In genomic region chr5:33442927-33443710, GRCm38 (mm10) we compare ENCODE assay signal across 10 mouse cellular contexts. TPM values are rescaled to one million over a fixed set of nuclear protein-coding genes. Genes with fewer than 3 reads are reported as not detected.
A peak's percentile ranks its signal among the peaks of the same experiment; 100 is the strongest.
DNase-seq lines count a peak whose midpoint lies in the region; ATAC-seq and TF ChIP-seq lines count a peak whose summit lies in the region.
"Had no signal": no experiment of that assay in that cellular context is flagged by ENCODE, and none has a peak within 500 bp of the region (broad histone marks: within the 10 kb centered on the region; RNA-seq: fewer than 3 reads in every experiment).

No protein-coding gene starts in this region.

- WGBS in bone marrow, adult 2 months: under 1% methylated on average over 56 of the region's 56 CpGs
- 7% methylated on average over 50 of the region's 56 CpGs for WGBS in embryonic facial prominence, embryonic 14.5 days
- WGBS in spleen, adult 2 months: 2% methylated on average over 56 of the region's 56 CpGs

- H3K27ac ChIP-seq in bone marrow, adult 2 months (ENCODE audit: control insufficient read depth, insufficient read depth, low read depth, low read length, poor library complexity): peak overlapping the region; percentile 29; the same call in 1 of the 2 replicates
- no peak overlapping the region for H3K27ac ChIP-seq in embryonic facial prominence, embryonic 14.5 days (replicated peaks; ENCODE audit: low read depth, low read length)
- no peak overlapping the region for H3K27ac ChIP-seq in left cerebral cortex, adult 2 months
- H3K27ac ChIP-seq in spleen, adult 2 months (ENCODE audit: insufficient read depth, low read length): no peak overlapping the region

- TF ChIP-seq CTCF in bone marrow, adult 2 months (IDR thresholded peaks at IDR 0.05; ENCODE audit: control insufficient read depth, insufficient read depth, low read length): peak; percentile 75
- TF ChIP-seq CTCF in left cerebral cortex, adult 2 months (IDR thresholded peaks at IDR 0.05): peak; percentile 90
- TF ChIP-seq CTCF in spleen, adult 2 months (IDR thresholded peaks at IDR 0.05; ENCODE audit: extremely low read depth, insufficient read depth, insufficient read length, insufficient replicate concordance): peak; percentile 81

- peak overlapping the region; percentile 57 for H3K4me2 ChIP-seq in embryonic facial prominence, embryonic 14.5 days (ENCODE audit: low read depth, low read length)

- intact Hi-C loops in heart, postnatal 14 days (cut with DNase I): loop anchor here (1.0 to 5.0 kb wide), 2 partner anchors 50 to 54 kb away; no protein-coding TSS in a partner anchor
- intact Hi-C loops in left cerebral cortex, adult 2 months (cut with DNase I): loop anchor here (5.0 kb wide), 1 partner anchor 51 kb away; no protein-coding TSS in a partner anchor

- H3K4me3 ChIP-seq in bone marrow, adult 2 months (replicated peaks; ENCODE audit: control insufficient read depth, low read depth, low read length): peak overlapping the region; percentile 57
- H3K4me3 ChIP-seq in embryonic facial prominence, embryonic 14.5 days (ENCODE audit: low read depth, low read length): peak overlapping the region; percentile 29
- peak overlapping the region; percentile 49 for H3K4me3 ChIP-seq in left cerebral cortex, adult 2 months
- H3K4me3 ChIP-seq in spleen, adult 2 months (ENCODE audit: extremely low read depth, insufficient read depth, insufficient read length): peak overlapping the region; percentile 12; the same call in 1 of the 2 replicates

- no peaks in the 10 kb centered on the region for H3K9me3 ChIP-seq in embryonic facial prominence, embryonic 14.5 days (ENCODE audit: control insufficient read depth, low read length)

- peak overlapping the region; percentile 40 for H3K9ac ChIP-seq in embryonic facial prominence, embryonic 14.5 days (ENCODE audit: low read depth, low read length)

- peak; percentile 67; the same call in 1 of the 2 replicates for ATAC-seq in cerebellum, adult (ENCODE audit: insufficient number of reproducible peaks, low FRiP score, low TSS enrichment)
- ATAC-seq in embryonic facial prominence, embryonic 14.5 days (ENCODE audit: low read depth): no peak
- peak; percentile 74 for ATAC-seq in megakaryocyte progenitor cell, adult 5-6 weeks (replicated peaks; ENCODE audit: poor library complexity)
- ATAC-seq: Patski had no signal

- no peaks in the 10 kb centered on the region for H3K36me3 ChIP-seq in embryonic facial prominence, embryonic 14.5 days (ENCODE audit: control insufficient read depth, insufficient read depth, low read length)
- no peaks in the 10 kb centered on the region for H3K36me3 ChIP-seq in spleen, adult 2 months (ENCODE audit: control insufficient read depth, insufficient read depth, low read length)

- H3K27me3 ChIP-seq in embryonic facial prominence, embryonic 14.5 days (replicated peaks; ENCODE audit: control insufficient read depth, insufficient read depth, low read length): peaks cover 45% of the 10 kb centered on the region
- H3K27me3 ChIP-seq in spleen, adult 2 months (ENCODE audit: control insufficient read depth, insufficient read depth, low read length): peaks cover 3% of the 10 kb centered on the region

- H3K4me1 ChIP-seq in bone marrow, adult 2 months (ENCODE audit: control insufficient read depth, insufficient read depth, low read length): peaks cover 2% of the 10 kb centered on the region; the same call in 1 of the 2 replicates
- H3K4me1 ChIP-seq in embryonic facial prominence, embryonic 14.5 days (ENCODE audit: control insufficient read depth, insufficient read depth, low read length): 0 out of 2 replicates have a peak, but pooled peaks cover 2% of the 10 kb centered on the region
- H3K4me1 ChIP-seq in spleen, adult 2 months (ENCODE audit: control insufficient read depth, insufficient read depth, insufficient read length): peaks cover 3% of the 10 kb centered on the region; the same call in 1 of the 2 replicates

- no peak for DNase-seq in cerebellum, adult 11-12 months
- DNase-seq in embryonic facial prominence, embryonic 14.5 days (ENCODE audit: low spot score): no peak
- DNase-seq in heart, postnatal 14 days: peak; percentile 50 to 68
- peak; percentile 33 to 45 for DNase-seq in left cerebral cortex, adult 2 months (ENCODE audit: extremely low spot score in 1 of 2, low spot score in 2 of 2)
- peak in 1 of 2 experiments; percentile 39 for DNase-seq in spleen, adult 2 months (ENCODE audit: low read depth in 1 of 2, low spot score in 2 of 2)

- TF ChIP-seq POLR2A in bone marrow, adult 2 months (IDR thresholded peaks at IDR 0.05; ENCODE audit: borderline replicate concordance, control insufficient read depth, low read depth, low read length): no peak
- TF ChIP-seq POLR2A in spleen, adult 2 months (IDR thresholded peaks at IDR 0.05; ENCODE audit: low read depth, low read length): no peak

RNA-seq across cellular contexts. Expression of gene Nkx1-1, which starts 9.3 kb away (rescaled TPM):
- not detected in 2 replicates for polyA plus RNA-seq in bone marrow, adult 2 months (2011; ENCODE audit: insufficient read depth, insufficient read length, low replicate concordance, missing spikeins)
- polyA plus RNA-seq in embryonic facial prominence, embryonic 14.5 days (2014; fragmentation: Nextera tagmentation; extraction: Ambion mirVana): not detected in 2 replicates
- not detected for total RNA-seq in heart, postnatal 14 days (2021)
- total RNA-seq in left cerebral cortex, adult 2 months (2021): not detected
- not detected in 2 replicates for total RNA-seq in megakaryocyte progenitor cell, adult 5-6 weeks (2015)
- not detected in 2 replicates for total RNA-seq in megakaryocyte progenitor cell, adult 5-6 weeks (2017)
- not detected in 2 replicates for polyA plus RNA-seq in spleen, adult 2 months (2012; rRNA removed)
- total RNA-seq: layer of hippocampus, postnatal 36 days had no signal
- polyA plus RNA-seq: Patski had no signal

Comparison
In these comparisons a context has a peak if more than half of its experiments do, and no peak if none do; other contexts are left out.
1. DNase-seq: peak in heart, postnatal 14 days (2 of 2) and left cerebral cortex, adult 2 months (2 of 2); none in cerebellum, adult 11-12 months (single experiment) and embryonic facial prominence, embryonic 14.5 days (single experiment).
2. Peak in every context shown above with its lines, with median percentiles within 50 percentile points of each other: H3K4me3 ChIP-seq and CTCF ChIP-seq.